Mouse (Mus musculus) neural tube, embryonic 14.5 days (tissue): Measurements from ENCODE around the gene Lrrc20. TPM values are rescaled to one million over a fixed set of nuclear protein-coding genes. Genes with fewer than 3 reads are reported as not detected.
"Not testable (repeated sequence)": the region's sequence is repeated elsewhere in the genome, so short reads cannot be mapped to it uniquely, and the experiment has no call there.

Source experiments
- ATAC-seq: fragments of 200-750 bp; cut with Nextera tagmentation; 2 replicates; pipeline ENCODE4 v1.8.0; 2017; ENCODE audit warnings: low read depth, mild to moderate bottlenecking, moderate TSS enrichment, moderate library complexity
- H3K27ac ChIP-seq: fragments of 300-500 bp; sonication (generic); 2 replicates; pipeline ENCODE4 v1.5.1; 2014; ENCODE audit warnings: low read depth, mild to moderate bottlenecking, control low read depth, low read length, moderate library complexity, mixed read lengths
- H3K27me3 ChIP-seq: fragments of 300-500 bp; sonication (generic); 2 replicates; pipeline ENCODE4 v1.6.1; 2014; ENCODE audit warnings: low read length; ENCODE audit not compliant: control insufficient read depth, insufficient read depth
- H3K36me3 ChIP-seq: fragments of 300-500 bp; sonication (generic); 2 replicates; pipeline ENCODE4 v1.6.1; 2014; ENCODE audit warnings: low read length, mixed read lengths; ENCODE audit not compliant: control insufficient read depth, insufficient read depth
- H3K4me1 ChIP-seq: fragments of 300-500 bp; sonication (generic); 2 replicates; pipeline ENCODE4 v1.6.1; 2014; ENCODE audit warnings: low read length; ENCODE audit not compliant: control insufficient read depth, insufficient read depth
- H3K4me2 ChIP-seq: fragments of 300-500 bp; sonication (generic); 2 replicates; pipeline ENCODE4 v1.6.1; 2014; ENCODE audit warnings: mild to moderate bottlenecking, low read depth, low read length, control low read depth
- H3K4me3 ChIP-seq: fragments of 300-500 bp; sonication (generic); 2 replicates; pipeline ENCODE4 v1.5.1; 2014; ENCODE audit warnings: low read depth, low read length, control low read depth, mixed read lengths
- H3K9ac ChIP-seq: fragments of 300-500 bp; sonication (generic); replicated peaks from 2 replicates; pipeline ENCODE4 v1.6.1; 2014; ENCODE audit warnings: low read depth, mild to moderate bottlenecking, control low read depth, low read length, mixed read lengths
- H3K9me3 ChIP-seq: fragments of 300-500 bp; sonication (generic); 2 replicates; pipeline ENCODE4 v1.6.1; 2016; ENCODE audit warnings: low read length; ENCODE audit not compliant: control insufficient read depth
- WGBS: fragments of 180-500 bp; shearing (Covaris S2); extraction: QIAGEN DNeasy Blood & Tissue Kit; methylation state at CpG from one replicate; pipeline ENCODE4 v1.1.7; 2014; 5-methylcytosine and 5-hydroxymethylcytosine counted together
- polyA plus RNA-seq: library from polyadenylated mRNA; unstranded; fragments of >200 nt; fragmentation: Nextera tagmentation; extraction: Ambion mirVana; gene quantifications from 2 replicates; pipeline ENCODE4 v1.2.1, GENCODE M21; 2014

Gene Lrrc20
- polyA plus RNA-seq, 1 experiment from 2014 or later: 14.8 TPM

DNA sequence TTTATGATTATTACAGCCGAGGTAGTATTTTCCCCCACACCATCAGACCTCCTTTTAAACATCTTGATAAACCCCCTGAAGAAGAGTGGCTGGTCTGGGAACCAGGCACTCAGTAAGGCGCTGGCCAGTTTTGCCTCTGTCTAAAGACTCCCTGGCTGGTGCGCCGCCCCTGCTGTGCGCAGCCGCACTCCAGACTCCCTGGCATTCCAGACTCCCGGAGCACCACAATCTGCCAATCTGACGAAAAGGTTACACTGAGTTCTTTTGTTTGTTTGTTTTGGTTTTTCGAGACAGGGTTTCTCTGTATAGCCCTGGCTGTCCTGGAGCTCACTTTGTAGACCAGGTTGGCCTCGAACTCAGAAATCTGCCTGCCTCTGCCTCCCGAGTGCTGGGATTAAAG is 129.8 kb downstream of the Lrrc20 start:
- not testable (repeated sequence) for H3K27ac ChIP-seq, H3K4me1 ChIP-seq, H3K9me3 ChIP-seq, H3K27me3 ChIP-seq, H3K9ac ChIP-seq, ATAC-seq, H3K4me3 ChIP-seq, H3K4me2 ChIP-seq, H3K36me3 ChIP-seq
- 68% methylated on average over 11 of the region's 11 CpGs for WGBS

- WGBS: 19% methylated on average over 8 of the region's 8 CpGs
- ATAC-seq: no peak
- no peak overlapping the region for H3K4me3 ChIP-seq
Measured at GRCm38 (mm10) chr10:61605851-61606250, 130.2 kb downstream of the Lrrc20 start.

DNA sequence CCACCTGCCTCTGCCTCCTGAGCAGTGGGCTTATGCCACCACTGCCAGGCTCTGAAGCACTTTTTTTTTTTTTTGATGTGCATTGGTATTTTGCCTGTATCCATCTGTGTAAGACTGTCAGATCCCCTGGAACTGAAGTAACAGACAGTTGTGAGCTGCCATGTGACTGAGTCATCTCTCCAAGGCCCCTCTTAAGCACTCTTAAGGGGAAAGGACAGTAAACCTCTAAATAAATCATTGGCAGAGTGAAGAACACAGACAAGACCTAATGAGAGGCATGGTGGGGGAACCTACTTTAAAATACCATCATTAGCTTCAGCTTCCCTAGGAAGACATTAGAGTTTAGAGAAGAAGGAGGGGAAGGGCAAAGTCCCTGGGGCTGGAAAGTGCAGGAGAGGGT is 132.6 kb downstream of the Lrrc20 start:
- Histone ChIP-seq H3K36me3 (no peaks in the 10 kb centered on the region), H3K9ac (no peak overlapping the region), H3K4me1 (no peaks in the 10 kb centered on the region), H3K27ac (no peak overlapping the region), H3K27me3 (no peaks in the 10 kb centered on the region), H3K9me3 (no peaks in the 10 kb centered on the region), H3K4me3 (no peak overlapping the region), H3K4me2 (no peak overlapping the region)
- no peak for ATAC-seq

More at GRCm38 (mm10) chr10:61605851-61606250, 130.2 kb downstream of the Lrrc20 start:
- Histone ChIP-seq H3K4me2 (no peak overlapping the region), H3K27me3 (no peaks in the 10 kb centered on the region), H3K9me3 (no peaks in the 10 kb centered on the region), H3K36me3 (no peaks in the 10 kb centered on the region), H3K27ac (no peak overlapping the region), H3K4me1 (no peaks in the 10 kb centered on the region), H3K9ac (no peak overlapping the region)

- Histone ChIP-seq H3K4me1 (no peaks in the 10 kb centered on the region), H3K9ac (no peak overlapping the region), H3K27me3 (no peaks in the 10 kb centered on the region), H3K4me3 (no peak overlapping the region), H3K4me2 (no peak overlapping the region), H3K9me3 (no peaks in the 10 kb centered on the region), H3K36me3 (no peaks in the 10 kb centered on the region), H3K27ac (no peak overlapping the region)
- 73% methylated on average over 8 of the region's 8 CpGs for WGBS
- no peak for ATAC-seq
Measured at GRCm38 (mm10) chr10:61610650-61611235, 135.1 kb downstream of the Lrrc20 start.

DNA sequence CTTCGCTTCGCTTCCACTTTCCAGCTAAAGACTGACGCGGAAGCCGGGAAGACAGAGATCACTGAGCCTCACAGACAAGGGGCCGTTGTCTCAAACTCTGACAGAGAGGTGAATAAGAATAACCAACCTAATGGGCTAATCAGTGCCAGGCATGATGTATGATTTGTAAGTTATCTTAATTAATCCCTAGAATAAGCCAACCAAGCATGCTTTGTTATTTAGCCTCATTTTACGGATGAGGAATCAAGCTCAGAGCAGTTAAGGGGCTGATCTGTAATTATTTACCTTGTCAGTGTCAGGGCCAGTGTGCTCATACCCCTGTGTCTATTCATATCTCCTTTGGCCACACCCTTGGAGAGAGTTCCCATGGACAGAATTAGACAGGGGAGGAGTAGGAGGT is 138.7 kb downstream of the Lrrc20 start:
- Histone ChIP-seq H3K4me2 (no peak overlapping the region), H3K27ac (no peak overlapping the region), H3K9ac (no peak overlapping the region), H3K9me3 (no peaks in the 10 kb centered on the region; the same call in 1 of the 2 replicates), H3K36me3 (no peaks in the 10 kb centered on the region), H3K4me1 (no peaks in the 10 kb centered on the region), H3K27me3 (no peaks in the 10 kb centered on the region), H3K4me3 (no peak overlapping the region)
- WGBS: 88% methylated on average over 7 of the region's 7 CpGs
- ATAC-seq: no peak

DNA sequence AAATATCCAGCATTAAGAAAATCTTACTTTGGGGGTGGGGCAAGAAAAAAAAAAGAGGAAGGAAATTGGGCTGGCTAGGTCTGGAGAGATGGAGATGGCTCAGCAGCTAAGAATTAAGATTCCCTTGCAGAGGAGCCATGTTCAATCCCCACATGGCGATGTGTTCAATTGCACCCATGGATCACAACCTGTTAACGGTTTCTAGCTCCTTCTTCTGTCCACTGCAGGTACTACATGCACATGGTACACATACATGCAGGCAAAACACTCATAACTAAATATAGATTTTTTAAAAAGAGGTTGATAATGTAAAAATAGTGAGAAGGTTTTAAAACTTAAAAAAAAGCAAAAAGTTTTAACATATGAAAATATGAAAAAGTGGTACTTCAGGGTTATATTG is 142.9 kb downstream of the Lrrc20 start:
- WGBS: 76% methylated on average over 2 of the region's 2 CpGs

GRCm38 (mm10) chr10:61621681-61622080 is 146.1 kb downstream of the Lrrc20 start:
- H3K27ac ChIP-seq: no peak overlapping the region
- no peak for ATAC-seq

More for the DNA sequence above, 142.9 kb downstream of the Lrrc20 start:
- Histone ChIP-seq H3K9me3 (no peaks in the 10 kb centered on the region; the same call in 1 of the 2 replicates), H3K4me3 (no peak overlapping the region), H3K36me3 (no peaks in the 10 kb centered on the region), H3K9ac (no peak overlapping the region), H3K27me3 (no peaks in the 10 kb centered on the region), H3K4me1 (no peaks in the 10 kb centered on the region), H3K4me2 (no peak overlapping the region), H3K27ac (no peak overlapping the region)
- no peak for ATAC-seq

GRCm38 (mm10) chr10:61623874-61624273 is 148.3 kb downstream of the Lrrc20 start:
- not testable (repeated sequence) for H3K27me3 ChIP-seq, H3K9me3 ChIP-seq, H3K4me1 ChIP-seq, H3K9ac ChIP-seq, ATAC-seq, H3K4me3 ChIP-seq, H3K36me3 ChIP-seq, H3K27ac ChIP-seq, H3K4me2 ChIP-seq
- 75% methylated on average over 3 of the region's 3 CpGs for WGBS

More at GRCm38 (mm10) chr10:61621681-61622080, 146.1 kb downstream of the Lrrc20 start:
- H3K9me3 ChIP-seq: no peaks in the 10 kb centered on the region; the same call in 1 of the 2 replicates
- H3K9ac ChIP-seq: no peak overlapping the region
- H3K4me3 ChIP-seq: no peak overlapping the region
- peaks cover 3% of the 10 kb centered on the region; the same call in 1 of the 2 replicates for H3K27me3 ChIP-seq
- H3K4me2 ChIP-seq: no peak overlapping the region
- WGBS: 59% methylated on average over 9 of the region's 9 CpGs
- no peaks in the 10 kb centered on the region for H3K36me3 ChIP-seq
- H3K4me1 ChIP-seq: peaks cover 4% of the 10 kb centered on the region; the same call in 1 of the 2 replicates

GRCm38 (mm10) chr10:61624771-61625170 is 149.2 kb downstream of the Lrrc20 start:
- Histone ChIP-seq H3K9ac (no peak overlapping the region), H3K4me3 (no peak overlapping the region), H3K27me3 (peaks cover 3% of the 10 kb centered on the region; the same call in 1 of the 2 replicates), H3K27ac (no peak overlapping the region), H3K4me2 (peak overlapping the region; percentile 76; the same call in 1 of the 2 replicates), H3K9me3 (no peaks in the 10 kb centered on the region), H3K4me1 (peaks cover 4% of the 10 kb centered on the region; the same call in 1 of the 2 replicates), H3K36me3 (no peaks in the 10 kb centered on the region)
- no peak for ATAC-seq
- WGBS: 25% methylated on average over 5 of the region's 5 CpGs
